Mouse (Mus musculus) stomach, embryonic 15.5 days (tissue): ENCODE data around the gene Fam222b. TPM values are rescaled to one million over a fixed set of nuclear protein-coding genes. Genes with fewer than 3 reads are reported as not detected.
"Not testable (repeated sequence)": the region's sequence is repeated elsewhere in the genome, so short reads cannot be mapped to it uniquely, and the experiment has no call there.

Experiments used
- ATAC-seq: fragments of 200-750 bp; cut with Nextera tagmentation; 2 replicates; pipeline ENCODE4 v1.8.0; 2017; ENCODE audit warnings: low read depth, moderate number of reproducible peaks, moderate TSS enrichment; ENCODE audit not compliant: insufficient read depth, low FRiP score
- H3K27ac ChIP-seq: fragments of 300-500 bp; sonication (generic); 2 replicates; pipeline ENCODE4 v1.5.1; 2015; ENCODE audit warnings: mild to moderate bottlenecking, inconsistent platforms
- H3K27me3 ChIP-seq: fragments of 300-500 bp; sonication (generic); replicated peaks from 2 replicates; pipeline ENCODE4 v1.6.1; 2015; ENCODE audit warnings: inconsistent platforms
- H3K36me3 ChIP-seq: fragments of 300-500 bp; sonication (generic); 2 replicates; pipeline ENCODE4 v1.6.1; 2015; ENCODE audit warnings: inconsistent platforms
- H3K4me1 ChIP-seq: fragments of 300-500 bp; sonication (generic); 2 replicates; pipeline ENCODE4 v1.6.1; 2015; ENCODE audit warnings: inconsistent platforms
- H3K4me2 ChIP-seq: fragments of 300-500 bp; sonication (generic); 2 replicates; pipeline ENCODE4 v1.6.1; 2015; ENCODE audit warnings: mild to moderate bottlenecking, inconsistent platforms
- H3K4me3 ChIP-seq: fragments of 300-500 bp; sonication (generic); replicated peaks from 2 replicates; pipeline ENCODE4 v1.5.1; 2015; ENCODE audit warnings: inconsistent platforms
- H3K9ac ChIP-seq: fragments of 300-500 bp; sonication (generic); 2 replicates; pipeline ENCODE4 v1.6.1; 2015; ENCODE audit warnings: inconsistent platforms
- H3K9me3 ChIP-seq: fragments of 300-500 bp; sonication (generic); 2 replicates; pipeline ENCODE4 v1.6.1; 2016; ENCODE audit warnings: inconsistent platforms
- WGBS: fragments of 180-500 bp; shearing (Covaris S2); methylation state at CpG from one replicate; pipeline ENCODE4 v1.1.7; 2015; 5-methylcytosine and 5-hydroxymethylcytosine counted together
- polyA plus RNA-seq: library from polyadenylated mRNA; unstranded; fragments of >200 nt; fragmentation: Nextera tagmentation; extraction: Ambion mirVana; gene quantifications from 2 replicates; pipeline ENCODE4 v1.2.1, GENCODE M21; 2015

Gene Fam222b
- polyA plus RNA-seq, 1 experiment from 2014 or later, result 10.6 TPM

DNA sequence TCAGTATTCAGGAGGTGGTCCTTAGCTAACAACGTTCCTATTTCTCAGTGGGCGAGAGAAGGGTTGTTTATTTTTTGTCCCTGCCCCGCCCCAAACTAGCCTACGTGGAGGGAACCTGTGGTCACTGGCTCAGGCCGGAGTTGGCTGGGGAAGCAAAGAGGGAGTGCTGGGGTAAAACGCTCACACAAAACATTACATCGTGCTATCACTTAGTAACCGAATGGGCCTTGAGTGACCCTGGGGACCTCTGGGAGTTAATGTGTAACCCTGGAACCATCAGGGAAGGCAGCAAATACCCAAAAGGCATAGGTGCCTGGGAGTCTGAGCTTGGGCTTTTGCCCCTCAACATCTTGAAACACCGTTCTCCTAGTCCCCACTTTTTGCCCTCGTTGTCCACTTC, 83.0 kb downstream of the Fam222b start:
- ATAC-seq, result peak; percentile 28
- peak overlapping the region; percentile 99 for H3K27ac ChIP-seq

GRCm38 (mm10) chr11:78177903-78178858, 83.7 kb downstream of the Fam222b start:
- WGBS, result under 1% methylated on average over 75 of the region's 84 CpGs
- H3K4me3 ChIP-seq, result peak overlapping the region; percentile 76
- peak overlapping the region; percentile 67 for H3K9ac ChIP-seq
- ATAC-seq, result peak; percentile 86
- H3K36me3 ChIP-seq, result peaks cover 24% of the 10 kb centered on the region
- H3K4me2 ChIP-seq, result peak overlapping the region; percentile 90
- peaks cover 56% of the 10 kb centered on the region for H3K4me1 ChIP-seq
- peak overlapping the region; percentile 99 for H3K27ac ChIP-seq
- no peaks in the 10 kb centered on the region for H3K9me3 ChIP-seq
- no peaks in the 10 kb centered on the region for H3K27me3 ChIP-seq

More for the DNA sequence above, 83.0 kb downstream of the Fam222b start:
- under 1% methylated on average over 10 of the region's 10 CpGs for WGBS
- H3K4me1 ChIP-seq, result peaks cover 56% of the 10 kb centered on the region
- peak overlapping the region; percentile 76 for H3K4me3 ChIP-seq
- peaks cover 24% of the 10 kb centered on the region for H3K36me3 ChIP-seq
- peak overlapping the region; percentile 38 for H3K9ac ChIP-seq
- no peaks in the 10 kb centered on the region for H3K27me3 ChIP-seq
- no peaks in the 10 kb centered on the region for H3K9me3 ChIP-seq
- peak overlapping the region; percentile 90 for H3K4me2 ChIP-seq

DNA sequence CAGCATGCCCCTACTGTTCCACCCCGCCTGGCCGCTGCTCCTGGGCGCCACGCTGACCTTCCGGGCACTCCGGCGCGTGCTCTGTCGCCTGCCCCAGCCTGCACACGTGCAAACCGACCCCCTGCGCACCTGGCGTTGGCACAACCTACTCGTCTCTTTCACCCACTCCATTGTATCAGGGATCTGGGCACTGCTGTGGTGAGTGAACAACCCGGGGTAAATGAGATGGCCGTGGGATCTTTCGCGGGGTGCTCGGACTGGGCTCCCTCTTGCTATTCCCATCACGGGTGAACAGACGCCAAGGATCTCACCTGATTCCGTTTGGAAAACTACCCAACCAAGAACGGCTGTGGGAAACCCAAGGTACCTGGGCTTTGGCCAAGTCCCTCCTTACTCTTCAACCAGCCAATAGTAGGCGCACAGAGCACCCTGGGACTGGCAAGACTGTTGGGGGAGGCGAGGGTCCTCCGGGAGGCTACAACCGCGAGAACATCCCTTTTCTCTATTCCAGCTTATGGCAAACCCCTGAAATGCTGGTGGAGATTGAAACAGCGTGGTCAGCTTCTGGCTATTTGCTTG, 84.5 kb downstream of the Fam222b start:
- Histone ChIP-seq H3K4me2 (peak overlapping the region; percentile 90), H3K36me3 (peaks cover 24% of the 10 kb centered on the region), H3K27me3 (no peaks in the 10 kb centered on the region), H3K4me3 (peak overlapping the region; percentile 76), H3K9ac (peak overlapping the region; percentile 67), H3K4me1 (peaks cover 56% of the 10 kb centered on the region), H3K27ac (peak overlapping the region; percentile 99), H3K9me3 (no peaks in the 10 kb centered on the region)
- peak; percentile 11; the same call in 1 of the 2 replicates for ATAC-seq
- under 1% methylated on average over 29 of the region's 29 CpGs for WGBS

DNA sequence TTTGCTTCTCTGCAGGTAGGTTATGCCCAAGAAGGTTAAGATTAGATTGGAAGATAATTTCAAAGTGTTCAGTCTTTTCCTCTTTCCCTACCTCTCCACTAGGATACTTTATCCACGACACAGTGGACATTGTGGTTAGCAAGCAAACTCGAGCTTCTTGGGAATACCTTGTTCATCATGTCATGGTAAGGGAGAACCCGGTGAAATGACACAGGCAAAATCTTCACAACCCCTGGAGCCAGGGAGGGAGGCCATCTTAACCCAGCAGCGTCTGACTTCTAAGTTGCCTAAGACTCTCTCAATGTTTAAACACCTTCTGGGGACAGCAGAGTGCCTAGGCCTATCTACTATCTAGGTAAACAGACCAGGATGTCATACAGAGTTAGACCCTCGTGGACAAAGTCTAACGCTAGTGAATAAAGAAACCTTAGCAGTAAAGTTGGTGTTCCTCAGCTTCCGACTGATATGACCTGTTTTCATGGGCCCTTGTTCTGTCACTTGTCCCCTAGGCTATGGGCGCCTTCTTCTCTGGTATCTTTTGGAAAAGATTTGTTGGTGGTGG, 85.1 kb downstream of the Fam222b start:
- Histone ChIP-seq H3K27ac (peak overlapping the region; percentile 99), H3K4me3 (peak overlapping the region; percentile 76), H3K36me3 (peaks cover 24% of the 10 kb centered on the region), H3K27me3 (no peaks in the 10 kb centered on the region), H3K4me1 (peaks cover 53% of the 10 kb centered on the region), H3K9ac (peak overlapping the region; percentile 67; the same call in 1 of the 2 replicates), H3K4me2 (peak overlapping the region; percentile 90), H3K9me3 (no peaks in the 10 kb centered on the region)
- 19% methylated on average over 8 of the region's 8 CpGs for WGBS
- no peak for ATAC-seq

DNA sequence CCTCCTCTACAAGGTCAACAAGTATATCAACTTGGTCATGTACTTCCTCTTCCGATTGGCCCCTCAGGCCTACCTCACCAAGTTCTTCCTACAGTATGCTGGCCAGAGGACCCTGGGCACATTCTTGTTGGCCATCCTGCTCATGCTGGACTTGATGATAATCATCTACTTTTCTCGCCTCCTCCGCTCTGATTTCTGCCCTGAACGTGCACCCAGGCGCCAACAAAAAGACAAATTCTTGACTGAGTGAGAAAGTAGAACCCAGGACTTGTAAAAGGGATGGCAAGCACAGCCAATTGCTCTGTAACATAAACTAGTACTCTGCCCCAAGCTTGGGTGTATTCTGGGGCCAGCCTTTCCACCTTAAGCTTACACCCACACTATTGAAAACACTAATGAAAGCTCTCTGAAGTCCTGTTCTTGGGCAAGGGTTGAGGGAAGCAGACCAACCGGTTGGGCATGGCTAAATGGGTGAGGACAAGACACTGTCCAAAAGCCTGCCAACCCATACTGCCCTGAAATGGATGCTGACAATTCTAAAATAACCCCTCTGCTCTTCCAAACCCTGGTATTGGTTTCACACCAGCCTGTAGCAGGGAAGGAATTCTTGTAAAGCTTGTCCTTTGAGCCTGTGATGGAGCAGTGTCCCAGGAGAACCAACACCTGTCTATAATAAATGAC, 85.8 kb downstream of the Fam222b start:
- no peak for ATAC-seq
- Histone ChIP-seq H3K4me2 (peak overlapping the region; percentile 90), H3K9me3 (no peaks in the 10 kb centered on the region), H3K4me3 (0 out of 2 replicates have a peak overlapping the region, but pooled peaks have one; percentile 76), H3K36me3 (peaks cover 24% of the 10 kb centered on the region), H3K4me1 (peaks cover 47% of the 10 kb centered on the region), H3K27me3 (no peaks in the 10 kb centered on the region), H3K27ac (peak overlapping the region; percentile 99; the same call in 1 of the 2 replicates), H3K9ac (0 out of 2 replicates have a peak overlapping the region, but pooled peaks have one; percentile 4)
- 66% methylated on average over 6 of the region's 6 CpGs for WGBS

GRCm38 (mm10) chr11:78181830-78182357, 87.4 kb downstream of the Fam222b start:
- ATAC-seq, result no peak

GRCm38 (mm10) chr11:78182450-78182849, 88.0 kb downstream of the Fam222b start:
- Histone ChIP-seq H3K27me3 (no peaks in the 10 kb centered on the region), H3K27ac (peak overlapping the region; percentile 94), H3K9me3 (no peaks in the 10 kb centered on the region), H3K4me2 (peak overlapping the region; percentile 62), H3K4me3 (peak overlapping the region; percentile 98), H3K4me1 (peaks cover 33% of the 10 kb centered on the region), H3K36me3 (peaks cover 24% of the 10 kb centered on the region), H3K9ac (peak overlapping the region; percentile 100)
- 4% methylated on average over 7 of the region's 7 CpGs for WGBS
- no peak for ATAC-seq

More at GRCm38 (mm10) chr11:78181830-78182357, 87.4 kb downstream of the Fam222b start:
- H3K4me2 ChIP-seq, result peak overlapping the region; percentile 62
- peaks cover 38% of the 10 kb centered on the region for H3K4me1 ChIP-seq
- H3K36me3 ChIP-seq, result peaks cover 24% of the 10 kb centered on the region
- H3K4me3 ChIP-seq, result peak overlapping the region; percentile 98
- no peaks in the 10 kb centered on the region for H3K9me3 ChIP-seq
- H3K27me3 ChIP-seq, result no peaks in the 10 kb centered on the region
- 23% methylated on average over 2 of the region's 2 CpGs for WGBS
- 0 out of 2 replicates have a peak overlapping the region, but pooled peaks have one; percentile 1 for H3K27ac ChIP-seq
- H3K9ac ChIP-seq, result peak overlapping the region; percentile 100; the same call in 1 of the 2 replicates

GRCm38 (mm10) chr11:78182961-78183844, 88.7 kb downstream of the Fam222b start, which contains the start of gene Rpl23a:
Rpl23a (minus strand) TSS chr11:78183584.
- ATAC-seq, result peak; percentile 86
- Histone ChIP-seq H3K4me1 (peaks cover 30% of the 10 kb centered on the region), H3K9ac (peak within 1 kb of the TSS; percentile 100), H3K36me3 (peaks cover 24% of the 10 kb centered on the region), H3K27ac (peak within 1 kb of the TSS; percentile 94), H3K4me2 (peak within 1 kb of the TSS; percentile 62), H3K4me3 (peak within 1 kb of the TSS; percentile 98), H3K9me3 (no peaks in the 10 kb centered on the region), H3K27me3 (no peaks in the 10 kb centered on the region)
- under 1% methylated on average over 38 of the region's 38 CpGs for WGBS

GRCm38 (mm10) chr11:78183884-78184514, 89.5 kb downstream of the Fam222b start:
- peaks cover 24% of the 10 kb centered on the region for H3K36me3 ChIP-seq
- no peaks in the 10 kb centered on the region for H3K27me3 ChIP-seq
- H3K9ac ChIP-seq, result no peak overlapping the region
- 41% methylated on average over 10 of the region's 10 CpGs for WGBS
- ATAC-seq, result no peak
- H3K27ac ChIP-seq, result no peak overlapping the region
- peak overlapping the region; percentile 40 for H3K4me2 ChIP-seq
- H3K9me3 ChIP-seq, result no peaks in the 10 kb centered on the region
- H3K4me1 ChIP-seq, result peaks cover 30% of the 10 kb centered on the region
- peak overlapping the region; percentile 98; the same call in 1 of the 2 replicates for H3K4me3 ChIP-seq

DNA sequence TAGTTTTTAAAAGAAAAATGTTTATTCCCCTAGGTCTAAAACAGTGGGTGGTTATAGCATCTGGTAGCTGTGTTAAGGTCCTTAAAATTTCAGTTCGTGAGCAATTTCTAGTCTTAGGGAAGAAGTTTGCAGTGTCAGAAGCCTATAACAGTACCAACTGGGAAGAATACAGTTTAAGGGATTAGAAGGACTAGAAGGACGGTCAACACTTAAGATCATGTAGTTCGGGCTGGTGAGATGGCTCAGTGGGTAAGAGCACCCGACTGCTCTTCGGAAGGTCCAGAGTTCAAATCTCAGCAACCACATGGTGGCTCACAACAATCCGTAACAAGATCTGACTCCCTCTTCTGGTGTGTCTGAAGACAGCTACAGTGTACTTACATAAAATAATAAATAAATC, 90.2 kb downstream of the Fam222b start:
- H3K9me3 ChIP-seq, H3K27me3 ChIP-seq, ATAC-seq, H3K4me2 ChIP-seq, H3K4me3 ChIP-seq, H3K27ac ChIP-seq, H3K9ac ChIP-seq: not testable (repeated sequence)
- Histone ChIP-seq H3K36me3 (peaks cover 24% of the 10 kb centered on the region), H3K4me1 (peaks cover 28% of the 10 kb centered on the region)
- 88% methylated on average over 6 of the region's 6 CpGs for WGBS
